Mouse (Mus musculus) midbrain, embryonic 16.5 days (tissue): ENCODE measurements around the gene Nmnat2. TPM values are rescaled to one million over a fixed set of nuclear protein-coding genes. Genes with fewer than 3 reads are reported as not detected.
A peak's percentile ranks its signal among the peaks of the same experiment; 100 is the strongest.
"Not testable (repeated sequence)": the region's sequence is repeated elsewhere in the genome, so short reads cannot be mapped to it uniquely, and the experiment has no call there.

Source experiments
- ATAC-seq: fragments of 200-750 bp; cut with Nextera tagmentation; 2 replicates; pipeline ENCODE4 v1.8.0; 2017; ENCODE audit warnings: moderate TSS enrichment
- H3K27ac ChIP-seq: fragments of 300-500 bp; sonication (generic); 2 replicates; pipeline ENCODE4 v1.5.1; 2014; ENCODE audit warnings: mild to moderate bottlenecking, low read length, mixed read lengths
- H3K27me3 ChIP-seq: fragments of 300-500 bp; sonication (generic); 2 replicates; pipeline ENCODE4 v1.6.1; 2014; ENCODE audit warnings: low read depth, low read length, mixed read lengths; ENCODE audit not compliant: control insufficient read depth, insufficient read depth
- H3K36me3 ChIP-seq: fragments of 300-500 bp; sonication (generic); 2 replicates; pipeline ENCODE4 v1.6.1; 2014; ENCODE audit warnings: mild to moderate bottlenecking, low read length, moderate library complexity, mixed read lengths; ENCODE audit not compliant: control insufficient read depth, insufficient read depth
- H3K4me1 ChIP-seq: fragments of 300-500 bp; sonication (generic); 2 replicates; pipeline ENCODE4 v1.6.1; 2014; ENCODE audit warnings: mild to moderate bottlenecking, low read length, mixed read lengths; ENCODE audit not compliant: control insufficient read depth, insufficient read depth
- H3K4me2 ChIP-seq: fragments of 300-500 bp; sonication (generic); 2 replicates; pipeline ENCODE4 v1.6.1; 2014; ENCODE audit warnings: mild to moderate bottlenecking, low read length, mixed read lengths
- H3K4me3 ChIP-seq: fragments of 300-500 bp; sonication (generic); 2 replicates; pipeline ENCODE4 v1.5.1; 2014; ENCODE audit warnings: low read depth, mild to moderate bottlenecking, low read length, moderate library complexity, mixed read lengths
- H3K9ac ChIP-seq: fragments of 300-500 bp; sonication (generic); 2 replicates; pipeline ENCODE4 v1.6.1; 2014; ENCODE audit warnings: low read depth, low read length, mixed read lengths
- H3K9me3 ChIP-seq: fragments of 300-500 bp; sonication (generic); replicated peaks from 2 replicates; pipeline ENCODE4 v1.6.1; 2014; ENCODE audit warnings: mild to moderate bottlenecking, low read length, mixed read lengths; ENCODE audit not compliant: control insufficient read depth, poor library complexity, severe bottlenecking
- WGBS: fragments of 180-500 bp; shearing (Covaris S2); extraction: QIAGEN DNeasy Blood & Tissue Kit; methylation state at CpG from one replicate; pipeline ENCODE4 v1.1.7; 2014; 5-methylcytosine and 5-hydroxymethylcytosine counted together
- polyA plus RNA-seq: library from polyadenylated mRNA; unstranded; fragments of >200 nt; fragmentation: Nextera tagmentation; extraction: Ambion mirVana; gene quantifications from 2 replicates; pipeline ENCODE4 v1.2.1, GENCODE M21; 2015

Gene Nmnat2
- polyA plus RNA-seq, 1 experiment from 2014 or later: 92.9 TPM

- no peak overlapping the region for H3K9ac ChIP-seq
- ATAC-seq: no peak
- 0 out of 2 replicates have a peak, but pooled peaks cover 2% of the 10 kb centered on the region for H3K36me3 ChIP-seq
- WGBS: 63% methylated on average over 16 of the region's 16 CpGs
- H3K4me1 ChIP-seq: peaks cover 7% of the 10 kb centered on the region
- H3K27me3 ChIP-seq: peaks cover 6% of the 10 kb centered on the region; the same call in 1 of the 2 replicates
- H3K27ac ChIP-seq: no peak overlapping the region
- H3K4me2 ChIP-seq: no peak overlapping the region
- H3K9me3 ChIP-seq: no peaks in the 10 kb centered on the region
- H3K4me3 ChIP-seq: no peak overlapping the region
Observed at GRCm38 (mm10) chr1:153071563-153071962, 116.8 kb downstream of the Nmnat2 start.

- ATAC-seq: no peak
- H3K4me2 ChIP-seq: no peak overlapping the region
- WGBS: 47% methylated on average over 12 of the region's 12 CpGs
- H3K9me3 ChIP-seq: no peaks in the 10 kb centered on the region
- no peak overlapping the region for H3K4me3 ChIP-seq
- no peak overlapping the region for H3K9ac ChIP-seq
- H3K4me1 ChIP-seq: peaks cover 7% of the 10 kb centered on the region
- no peak overlapping the region for H3K27ac ChIP-seq
- H3K36me3 ChIP-seq: 0 out of 2 replicates have a peak, but pooled peaks cover 2% of the 10 kb centered on the region
- peaks cover 6% of the 10 kb centered on the region; the same call in 1 of the 2 replicates for H3K27me3 ChIP-seq
Observed at GRCm38 (mm10) chr1:153071995-153072394, 117.2 kb downstream of the Nmnat2 start.

- ATAC-seq: no peak
- H3K4me3 ChIP-seq: no peak overlapping the region
- H3K4me1 ChIP-seq: peaks cover 7% of the 10 kb centered on the region
- H3K27me3 ChIP-seq: peaks cover 6% of the 10 kb centered on the region; the same call in 1 of the 2 replicates
- 42% methylated on average over 10 of the region's 10 CpGs for WGBS
- H3K36me3 ChIP-seq: 0 out of 2 replicates have a peak, but pooled peaks cover 2% of the 10 kb centered on the region
- H3K9me3 ChIP-seq: no peaks in the 10 kb centered on the region
- no peak overlapping the region for H3K4me2 ChIP-seq
- no peak overlapping the region for H3K9ac ChIP-seq
- no peak overlapping the region for H3K27ac ChIP-seq
Observed at GRCm38 (mm10) chr1:153072711-153073110, 117.9 kb downstream of the Nmnat2 start.

- no peak for ATAC-seq
- Histone ChIP-seq H3K27me3 (peaks cover 6% of the 10 kb centered on the region; the same call in 1 of the 2 replicates), H3K4me3 (no peak overlapping the region), H3K36me3 (0 out of 2 replicates have a peak, but pooled peaks cover 2% of the 10 kb centered on the region), H3K9me3 (no peaks in the 10 kb centered on the region), H3K4me1 (peaks cover 7% of the 10 kb centered on the region), H3K9ac (no peak overlapping the region), H3K4me2 (no peak overlapping the region), H3K27ac (no peak overlapping the region)
- WGBS: 8% methylated on average over 9 of the region's 9 CpGs
Observed at GRCm38 (mm10) chr1:153073441-153073840, 118.6 kb downstream of the Nmnat2 start.

GRCm38 (mm10) chr1:153075087-153075736 lies 120.4 kb downstream of the Nmnat2 start:
- Histone ChIP-seq H3K9ac (no peak overlapping the region), H3K36me3 (0 out of 2 replicates have a peak, but pooled peaks cover 2% of the 10 kb centered on the region), H3K4me1 (peaks cover 7% of the 10 kb centered on the region), H3K4me2 (no peak overlapping the region), H3K9me3 (no peaks in the 10 kb centered on the region), H3K27ac (no peak overlapping the region), H3K27me3 (peaks cover 6% of the 10 kb centered on the region; the same call in 1 of the 2 replicates), H3K4me3 (no peak overlapping the region)
- 69% methylated on average over 3 of the region's 3 CpGs for WGBS
- no peak for ATAC-seq

- no peak overlapping the region for H3K27ac ChIP-seq
Observed at GRCm38 (mm10) chr1:153075955-153076354, 121.2 kb downstream of the Nmnat2 start.

GRCm38 (mm10) chr1:153083233-153083632 lies 128.4 kb downstream of the Nmnat2 start:
- H3K36me3 ChIP-seq, H3K9ac ChIP-seq, H3K4me3 ChIP-seq, H3K27me3 ChIP-seq, H3K4me2 ChIP-seq, ATAC-seq, H3K27ac ChIP-seq, H3K4me1 ChIP-seq, H3K9me3 ChIP-seq: not testable (repeated sequence)
- WGBS: 90% methylated on average over 7 of the region's 14 CpGs

More at GRCm38 (mm10) chr1:153075955-153076354, 121.2 kb downstream of the Nmnat2 start:
- H3K9me3 ChIP-seq: no peaks in the 10 kb centered on the region
- no peak overlapping the region for H3K9ac ChIP-seq
- no peak overlapping the region for H3K4me3 ChIP-seq
- H3K36me3 ChIP-seq: 0 out of 2 replicates have a peak, but pooled peaks cover 2% of the 10 kb centered on the region
- peaks cover 7% of the 10 kb centered on the region for H3K4me1 ChIP-seq
- H3K27me3 ChIP-seq: peaks cover 6% of the 10 kb centered on the region; the same call in 1 of the 2 replicates
- no peak for ATAC-seq
- WGBS: 49% methylated on average over 6 of the region's 6 CpGs
- no peak overlapping the region for H3K4me2 ChIP-seq

GRCm38 (mm10) chr1:153084191-153084590 lies 129.4 kb downstream of the Nmnat2 start:
- 0 out of 2 replicates have a peak, but pooled peaks cover 3% of the 10 kb centered on the region for H3K36me3 ChIP-seq
- 65% methylated on average over 6 of the region's 6 CpGs for WGBS
- H3K9me3 ChIP-seq: no peaks in the 10 kb centered on the region
- no peak overlapping the region for H3K4me2 ChIP-seq
- H3K27me3 ChIP-seq: no peaks in the 10 kb centered on the region
- H3K4me1 ChIP-seq: no peaks in the 10 kb centered on the region
- no peak overlapping the region for H3K27ac ChIP-seq
- no peak overlapping the region for H3K4me3 ChIP-seq
- H3K9ac ChIP-seq: no peak overlapping the region
- 0 out of 2 replicates have a peak, but pooled peaks have one; percentile 39 for ATAC-seq

GRCm38 (mm10) chr1:153085198-153085597 lies 130.4 kb downstream of the Nmnat2 start:
- no peak overlapping the region for H3K4me3 ChIP-seq
- H3K27ac ChIP-seq: no peak overlapping the region
- H3K4me1 ChIP-seq: no peaks in the 10 kb centered on the region
- H3K36me3 ChIP-seq: 0 out of 2 replicates have a peak, but pooled peaks cover 3% of the 10 kb centered on the region
- H3K9ac ChIP-seq: no peak overlapping the region
- H3K4me2 ChIP-seq: no peak overlapping the region
- no peaks in the 10 kb centered on the region for H3K9me3 ChIP-seq
- no peaks in the 10 kb centered on the region for H3K27me3 ChIP-seq
- WGBS: 90% methylated on average over 5 of the region's 5 CpGs
- ATAC-seq: no peak
